Mouse (Mus musculus) embryonic facial prominence, embryonic 14.5 days (tissue): Measurements from ENCODE around the gene Hjurp. TPM values are rescaled to one million over a fixed set of nuclear protein-coding genes. Genes with fewer than 3 reads are reported as not detected.

Experiments
- ATAC-seq: fragments of 200-750 bp; cut with Nextera tagmentation; 2 replicates; pipeline ENCODE4 v1.8.0; 2017; ENCODE audit warnings: low read depth, moderate number of reproducible peaks, moderate TSS enrichment
- DNase-seq: peaks from one replicate; pipeline ENCODE4 v3.0.0-alpha.2; 2015; ENCODE audit warnings: low spot score
- H3K27ac ChIP-seq: fragments of 300-500 bp; sonication (generic); replicated peaks from 2 replicates; pipeline ENCODE4 v1.5.1; 2014; ENCODE audit warnings: low read depth, mild to moderate bottlenecking, low read length, moderate library complexity
- H3K27me3 ChIP-seq: fragments of 300-500 bp; sonication (generic); replicated peaks from 2 replicates; pipeline ENCODE4 v1.6.1; 2014; ENCODE audit warnings: low read length; ENCODE audit not compliant: control insufficient read depth, insufficient read depth
- H3K36me3 ChIP-seq: fragments of 300-500 bp; sonication (generic); 2 replicates; pipeline ENCODE4 v1.6.1; 2014; ENCODE audit warnings: low read length, mixed read lengths; ENCODE audit not compliant: control insufficient read depth, insufficient read depth
- H3K4me1 ChIP-seq: fragments of 300-500 bp; sonication (generic); 2 replicates; pipeline ENCODE4 v1.6.1; 2014; ENCODE audit warnings: antibody characterized with exemption, low read length; ENCODE audit not compliant: control insufficient read depth, insufficient read depth
- H3K4me2 ChIP-seq: fragments of 300-500 bp; sonication (generic); 2 replicates; pipeline ENCODE4 v1.6.1; 2014; ENCODE audit warnings: low read depth, mild to moderate bottlenecking, low read length, moderate library complexity, mixed read lengths
- H3K4me3 ChIP-seq: fragments of 300-500 bp; sonication (generic); 2 replicates; pipeline ENCODE4 v1.5.1; 2014; ENCODE audit warnings: low read depth, mild to moderate bottlenecking, low read length
- H3K9ac ChIP-seq: fragments of 300-500 bp; sonication (generic); 2 replicates; pipeline ENCODE4 v1.6.1; 2014; ENCODE audit warnings: low read depth, mild to moderate bottlenecking, low read length, moderate library complexity, mixed read lengths
- H3K9me3 ChIP-seq: fragments of 300-500 bp; sonication (generic); 2 replicates; pipeline ENCODE4 v1.6.1; 2016; ENCODE audit warnings: low read length; ENCODE audit not compliant: control insufficient read depth
- WGBS: fragments of 180-500 bp; shearing (Covaris S2); extraction: QIAGEN DNeasy Blood & Tissue Kit; methylation state at CpG from one replicate; pipeline ENCODE4 v1.1.7; 2014; 5-methylcytosine and 5-hydroxymethylcytosine counted together
- polyA plus RNA-seq: library from polyadenylated mRNA; unstranded; fragments of >200 nt; fragmentation: Nextera tagmentation; extraction: Ambion mirVana; gene quantifications from 2 replicates; pipeline ENCODE4 v1.2.1, GENCODE M21; 2014

Hjurp gene
- polyA plus RNA-seq, 1 experiment from 2014 or later = 110 TPM

- H3K4me1 ChIP-seq = peaks cover 15% of the 10 kb centered on the region
- 62% methylated on average over 9 of the region's 9 CpGs for WGBS
- no peak for ATAC-seq
- peaks cover 15% of the 10 kb centered on the region for H3K36me3 ChIP-seq
- no peak overlapping the region for H3K27ac ChIP-seq
- no peak overlapping the region for H3K4me2 ChIP-seq
- peaks cover 27% of the 10 kb centered on the region for H3K9me3 ChIP-seq
- H3K27me3 ChIP-seq = no peaks in the 10 kb centered on the region
- no peak overlapping the region for H3K9ac ChIP-seq
- H3K4me3 ChIP-seq = no peak overlapping the region
- peak; percentile 66 for DNase-seq
Observed at GRCm38 (mm10) chr1:88279111-88280005, 1.9 kb upstream of the Hjurp start.

GRCm38 (mm10) chr1:88277818-88278511, 532 bp upstream of the Hjurp start:
- no peak for DNase-seq
- H3K27ac ChIP-seq = peak overlapping the region; percentile 0; the same call in 1 of the 2 replicates

GRCm38 (mm10) chr1:88276524-88277097, 822 bp downstream of the Hjurp start:
- WGBS = 24% methylated on average over 10 of the region's 10 CpGs
- DNase-seq = no peak
- Histone ChIP-seq H3K9me3 (0 out of 2 replicates have a peak, but pooled peaks cover under 1% of the 10 kb centered on the region), H3K36me3 (peaks cover 42% of the 10 kb centered on the region), H3K4me1 (peaks cover 15% of the 10 kb centered on the region), H3K27ac (peak overlapping the region; percentile 77), H3K27me3 (no peaks in the 10 kb centered on the region), H3K4me2 (peak overlapping the region; percentile 58), H3K9ac (peak overlapping the region; percentile 75), H3K4me3 (peak overlapping the region; percentile 47)
- ATAC-seq = peak; percentile 11; the same call in 1 of the 2 replicates

More at GRCm38 (mm10) chr1:88277818-88278511, 532 bp upstream of the Hjurp start:
- no peak for ATAC-seq
- Histone ChIP-seq H3K4me3 (peak overlapping the region; percentile 47), H3K36me3 (peaks cover 29% of the 10 kb centered on the region), H3K9ac (peak overlapping the region; percentile 75), H3K9me3 (peaks cover 14% of the 10 kb centered on the region), H3K27me3 (no peaks in the 10 kb centered on the region), H3K4me1 (peaks cover 15% of the 10 kb centered on the region), H3K4me2 (peak overlapping the region; percentile 58)
- 67% methylated on average over 18 of the region's 18 CpGs for WGBS

GRCm38 (mm10) chr1:88275698-88276523, 1.5 kb downstream of the Hjurp start:
- H3K36me3 ChIP-seq = peaks cover 46% of the 10 kb centered on the region
- no peak for ATAC-seq
- no peaks in the 10 kb centered on the region for H3K9me3 ChIP-seq
- no peak for DNase-seq
- 65% methylated on average over 13 of the region's 13 CpGs for WGBS
- no peaks in the 10 kb centered on the region for H3K27me3 ChIP-seq
- 0 out of 2 replicates have a peak overlapping the region, but pooled peaks have one; percentile 77 for H3K27ac ChIP-seq
- H3K4me1 ChIP-seq = peaks cover 15% of the 10 kb centered on the region
- H3K9ac ChIP-seq = peak overlapping the region; percentile 75
- H3K4me2 ChIP-seq = peak overlapping the region; percentile 58
- H3K4me3 ChIP-seq = peak overlapping the region; percentile 47

GRCm38 (mm10) chr1:88275078-88275680, 2.3 kb downstream of the Hjurp start:
- ATAC-seq (no peak), DNase-seq (no peak)
- H3K4me1 ChIP-seq = peaks cover 15% of the 10 kb centered on the region
- H3K9me3 ChIP-seq = no peaks in the 10 kb centered on the region
- WGBS = 69% methylated on average over 13 of the region's 13 CpGs
- H3K9ac ChIP-seq = peak overlapping the region; percentile 75
- H3K27me3 ChIP-seq = no peaks in the 10 kb centered on the region
- peak overlapping the region; percentile 58 for H3K4me2 ChIP-seq
- H3K36me3 ChIP-seq = peaks cover 47% of the 10 kb centered on the region
- H3K27ac ChIP-seq = no peak overlapping the region
- peak overlapping the region; percentile 47; the same call in 1 of the 2 replicates for H3K4me3 ChIP-seq

GRCm38 (mm10) chr1:88274371-88275077, 2.9 kb downstream of the Hjurp start:
- no peak for ATAC-seq
- Histone ChIP-seq H3K9me3 (no peaks in the 10 kb centered on the region), H3K4me3 (no peak overlapping the region), H3K4me1 (peaks cover 15% of the 10 kb centered on the region), H3K27me3 (no peaks in the 10 kb centered on the region), H3K27ac (no peak overlapping the region), H3K9ac (0 out of 2 replicates have a peak overlapping the region, but pooled peaks have one; percentile 75), H3K4me2 (no peak overlapping the region), H3K36me3 (peaks cover 53% of the 10 kb centered on the region)
- WGBS = 71% methylated on average over 11 of the region's 11 CpGs
- no peak for DNase-seq

- no peak overlapping the region for H3K9ac ChIP-seq
- ATAC-seq (no peak), DNase-seq (no peak)
- no peaks in the 10 kb centered on the region for H3K27me3 ChIP-seq
- H3K4me1 ChIP-seq = peaks cover 15% of the 10 kb centered on the region
- no peak overlapping the region for H3K4me3 ChIP-seq
- no peak overlapping the region for H3K4me2 ChIP-seq
- H3K9me3 ChIP-seq = no peaks in the 10 kb centered on the region
- no peak overlapping the region for H3K27ac ChIP-seq
- peaks cover 60% of the 10 kb centered on the region for H3K36me3 ChIP-seq
- 83% methylated on average over 4 of the region's 4 CpGs for WGBS
Observed at GRCm38 (mm10) chr1:88273832-88274231, 3.6 kb downstream of the Hjurp start.
